In genomic region chr17:15401716-15402115, GRCm38 (mm10) we compare ENCODE assay signal across 36 mouse cellular contexts.
"Had no signal": no experiment of that assay in that cellular context is flagged by ENCODE, and none has a peak within 500 bp of the region (broad histone marks: within the 10 kb centered on the region; RNA-seq: fewer than 3 reads in every experiment).

No protein-coding gene starts in this region.

- H3K4me2 ChIP-seq: heart, embryonic 11.5 days; heart, embryonic 12.5 days; heart, embryonic 13.5 days; heart, embryonic 15.5 days; hindbrain, embryonic 12.5 days; hindbrain, embryonic 13.5 days; hindbrain, embryonic 14.5 days; hindbrain, embryonic 15.5 days; intestine, embryonic 15.5 days; kidney, embryonic 15.5 days had no signal

- H3K27me3 ChIP-seq: heart, embryonic 12.5 days; heart, embryonic 13.5 days; heart, embryonic 15.5 days; hindbrain, embryonic 12.5 days; hindbrain, embryonic 13.5 days; hindbrain, embryonic 15.5 days; intestine, embryonic 15.5 days; kidney, embryonic 15.5 days had no signal

- H3K4me3 ChIP-seq: heart, adult 2 months; heart, embryonic 10.5 days; heart, embryonic 12.5 days; heart, embryonic 13.5 days; heart, embryonic 15.5 days; hindbrain, embryonic 10.5 days; hindbrain, embryonic 12.5 days; hindbrain, embryonic 13.5 days; hindbrain, embryonic 15.5 days; intestine, embryonic 15.5 days; kidney, embryonic 15.5 days; layer of hippocampus, adult 2 months had no signal

- H3K9ac ChIP-seq: heart, embryonic 12.5 days; heart, embryonic 13.5 days; heart, embryonic 15.5 days; hindbrain, embryonic 12.5 days; hindbrain, embryonic 13.5 days; hindbrain, embryonic 14.5 days; hindbrain, embryonic 15.5 days; intestine, embryonic 15.5 days; kidney, embryonic 15.5 days had no signal

- DNase-seq: heart, adult 2 months; heart, postnatal 10 days; heart, postnatal 14 days; heart, postnatal 36 days; heart, postnatal 4 days; kidney, adult 11 months; kidney, adult 18-20 months; kidney, adult 2 months; kidney, adult 8-10 months; kidney, adult 9 months; kidney, postnatal 10 days; kidney, postnatal 14 days; kidney, postnatal 25 days; kidney, postnatal 36 days; kidney, postnatal 4 days; layer of hippocampus, adult 9-11 months; layer of hippocampus, postnatal 36 days had no signal

- H3K27ac ChIP-seq: heart, adult 2 months; heart, embryonic 10.5 days; heart, embryonic 13.5 days; heart, embryonic 15.5 days; hindbrain, embryonic 10.5 days; hindbrain, embryonic 12.5 days; hindbrain, embryonic 13.5 days; hindbrain, embryonic 14.5 days; hindbrain, embryonic 15.5 days; hindbrain, postnatal 0 days; intestine, embryonic 15.5 days; kidney, embryonic 15.5 days; kidney, postnatal 0 days; layer of hippocampus, adult 2 months had no signal

- H3K9me3 ChIP-seq: heart, embryonic 10.5 days; heart, embryonic 12.5 days; heart, embryonic 13.5 days; heart, embryonic 15.5 days; hindbrain, embryonic 10.5 days; hindbrain, embryonic 12.5 days; hindbrain, embryonic 13.5 days; hindbrain, embryonic 15.5 days; intestine, embryonic 15.5 days; kidney, embryonic 15.5 days had no signal

- ATAC-seq: hindbrain, embryonic 16.5 days; hindbrain, postnatal 0 days; inflammation-experienced regulatory T-cells, adult 6 months; intestine, embryonic 15.5 days; intestine, embryonic 16.5 days; intestine, postnatal 0 days had no signal
